Mouse (Mus musculus) lung, adult 18-20 months (tissue): ENCODE measurements around the gene Slc29a4.

Source experiments
- DNase-seq, 2 experiments: peaks; one replicate each; pipeline ENCODE4 v3.0.0; 2022; ENCODE audit warnings: mixed read lengths in 2 of 2

Gene Slc29a4

DNA sequence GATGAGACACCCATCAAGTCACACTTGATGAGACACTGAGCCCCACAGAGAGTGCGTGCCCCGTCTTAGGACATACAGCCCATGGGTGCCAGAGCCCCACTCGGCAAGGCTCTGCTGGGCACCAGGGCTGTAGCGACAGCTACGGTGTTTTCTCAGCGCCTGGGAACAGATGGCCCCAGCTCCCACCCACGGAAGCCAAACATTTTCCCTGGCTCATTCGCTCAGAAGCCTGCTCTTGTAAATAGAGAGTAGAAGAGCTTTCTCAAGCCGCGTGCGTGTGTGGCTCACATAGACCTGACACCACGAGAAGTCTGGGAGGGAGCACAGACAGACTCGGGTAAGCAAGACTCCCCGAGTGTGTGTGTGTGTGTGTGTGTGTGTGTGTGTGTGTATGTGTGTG, at the start of gene Slc29a4:
TSS of gene Slc29a4 (plus strand) at position 265 of the 400 bp plus-strand sequence.
- DNase-seq, result no peak

DNA sequence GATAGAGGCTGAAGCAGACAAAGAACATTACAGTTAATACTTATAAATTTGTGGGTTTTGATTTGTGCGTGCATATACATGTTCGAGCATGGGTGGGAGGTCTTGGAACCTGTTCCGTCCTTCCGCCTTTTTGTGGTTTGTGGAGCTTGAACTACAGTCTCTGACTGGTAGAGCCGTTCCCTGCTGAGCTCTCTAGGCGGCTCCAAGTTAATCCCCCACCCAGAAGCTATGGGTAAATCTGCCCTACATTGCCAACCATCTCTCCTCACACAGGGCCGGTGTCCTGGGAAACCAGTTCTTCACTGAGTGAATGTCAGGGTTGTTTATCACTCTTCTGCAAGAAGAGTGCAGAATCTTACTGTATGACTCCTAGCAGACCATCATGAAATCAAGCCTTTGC, 44.1 kb upstream of the Slc29a4 start:
- no peak for DNase-seq

DNA sequence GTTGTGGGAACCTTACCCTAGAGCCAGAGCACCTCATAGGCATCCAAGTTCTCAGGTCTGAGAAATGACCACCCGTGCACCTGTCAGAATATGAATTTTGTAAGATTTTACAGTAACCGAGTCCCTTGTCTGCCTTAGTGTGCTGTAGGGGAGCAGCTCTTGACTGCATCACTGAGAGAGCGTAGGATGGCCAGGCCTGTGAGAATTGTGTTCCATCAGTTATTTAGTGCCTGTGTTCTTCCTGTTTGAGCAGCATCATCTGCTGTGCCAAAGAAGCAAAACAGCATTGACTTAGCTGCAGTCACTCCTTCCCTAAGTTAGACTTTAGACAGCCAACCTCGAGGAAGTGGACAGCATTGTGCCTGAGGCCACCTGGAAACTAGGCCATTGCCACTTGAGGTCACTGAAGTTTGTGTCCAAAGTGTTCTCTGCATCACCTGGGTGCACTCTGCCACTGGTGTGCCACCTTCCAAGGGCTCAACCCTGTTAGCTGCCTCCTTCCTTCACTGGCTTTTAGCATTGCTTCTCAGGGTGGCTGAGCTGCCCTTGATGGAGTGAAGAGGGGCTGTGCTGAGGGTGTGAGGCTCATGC, 42.8 kb upstream of the Slc29a4 start:
- DNase-seq, result no peak

DNA sequence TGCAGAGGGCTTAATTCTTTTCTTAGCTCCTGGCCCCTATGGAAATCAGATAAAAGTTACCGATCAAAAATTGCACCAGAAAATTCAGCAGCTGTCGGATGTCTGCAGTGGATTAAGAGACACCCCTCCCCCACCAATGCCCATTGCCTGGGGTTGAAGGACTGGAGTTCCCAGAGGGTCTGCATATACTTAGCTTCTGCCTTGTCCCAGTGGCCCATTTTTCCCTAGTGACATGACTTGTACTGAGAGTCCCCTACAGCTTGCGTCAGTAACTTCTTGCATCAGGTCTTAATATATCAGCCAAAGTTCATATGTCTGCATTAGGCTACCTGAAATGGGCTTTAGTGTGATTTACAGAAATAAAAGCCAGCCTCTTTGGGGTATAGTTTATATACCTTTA, 41.9 kb upstream of the Slc29a4 start:
- DNase-seq, result no peak

DNA sequence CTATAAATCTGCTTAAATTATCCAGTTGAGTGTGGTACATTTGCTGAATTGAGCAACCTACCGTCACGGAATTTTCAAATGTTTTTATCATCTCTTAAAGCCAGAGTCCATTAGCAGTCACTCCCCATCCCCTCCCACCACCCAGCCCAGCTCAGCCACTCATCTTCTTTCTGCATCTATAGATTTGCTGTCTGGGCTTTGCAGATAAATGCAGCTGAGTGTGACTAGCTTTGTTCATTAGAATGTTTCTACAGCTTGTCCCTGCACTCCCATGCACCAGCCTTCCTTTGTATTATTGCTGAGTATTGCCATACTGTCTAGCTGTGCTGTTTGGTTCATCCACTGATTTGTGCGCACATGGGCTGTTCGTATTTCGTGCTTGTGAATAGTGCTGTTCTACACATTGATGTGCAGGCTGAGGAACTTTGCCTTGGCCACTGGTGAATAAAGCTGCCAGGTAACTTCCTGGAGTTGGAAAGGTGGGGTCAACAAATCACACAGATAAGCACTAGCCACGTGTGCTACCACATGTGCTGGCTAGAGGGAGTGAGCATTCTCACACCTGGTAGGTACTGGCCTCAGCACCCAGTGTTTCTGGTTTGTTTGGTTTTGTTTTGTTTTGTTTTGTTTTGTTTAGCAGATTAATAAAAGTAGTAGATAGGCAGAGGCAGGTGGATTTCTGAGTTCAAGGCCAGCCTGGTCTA, 41.4 kb upstream of the Slc29a4 start:
- DNase-seq, result no peak

DNA sequence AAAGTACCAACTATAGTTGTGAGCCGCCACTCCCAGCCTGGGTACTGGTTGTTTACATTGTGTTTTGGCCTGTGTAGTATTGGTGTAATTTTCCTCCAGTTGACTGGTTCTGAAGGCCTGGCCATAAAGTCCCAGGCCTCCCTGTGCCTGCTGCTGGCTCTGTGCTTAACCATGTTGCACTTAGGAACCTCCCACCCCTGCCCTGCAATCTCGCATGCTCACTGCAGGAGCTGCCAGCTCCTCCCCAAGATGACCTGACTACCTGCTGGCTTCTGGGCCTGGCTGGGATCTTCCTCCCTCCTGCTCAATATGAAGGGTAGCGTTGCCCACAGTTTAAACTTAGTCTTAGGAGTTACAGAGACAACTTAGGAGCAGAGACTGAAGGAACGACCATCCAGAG, 40.0 kb upstream of the Slc29a4 start:
- DNase-seq, result no peak

DNA sequence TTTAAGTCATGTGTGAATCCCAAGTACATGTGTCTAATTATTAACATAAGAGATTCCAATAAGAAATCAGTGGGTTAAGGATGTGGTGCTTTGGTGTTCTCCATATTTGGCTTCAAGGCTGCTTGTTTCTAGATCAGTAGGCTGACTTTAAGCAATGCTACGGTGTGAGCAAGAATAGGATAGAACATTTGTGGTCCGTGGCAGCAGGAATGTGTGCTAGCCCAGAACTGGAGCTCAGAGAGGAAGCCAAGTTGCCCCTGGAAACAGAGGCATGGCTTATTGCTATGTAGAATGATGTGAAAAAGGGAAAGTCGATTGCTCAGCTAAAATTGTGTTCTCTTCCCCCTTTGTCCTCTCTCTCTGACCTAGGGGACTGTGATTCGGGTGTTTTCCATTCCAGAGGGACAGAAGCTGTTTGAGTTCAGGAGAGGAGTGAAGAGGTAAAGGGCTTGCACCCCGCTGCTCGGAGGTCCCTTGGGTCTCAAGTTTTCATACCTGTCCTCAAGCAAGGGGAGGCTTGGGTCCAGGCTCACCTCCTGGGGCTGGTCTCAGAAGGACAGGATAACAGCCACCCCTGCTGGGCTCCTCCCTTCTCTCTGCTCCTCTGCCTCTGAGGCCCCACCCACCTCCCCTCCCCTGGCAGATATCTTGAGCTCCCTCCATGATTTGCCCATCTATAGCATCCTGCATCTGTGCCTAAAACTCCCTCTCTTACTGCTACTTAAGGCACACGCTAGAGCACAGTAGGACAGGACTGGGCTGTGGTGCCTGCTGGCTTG, 31.5 kb upstream of the Slc29a4 start:
- DNase-seq, result no peak

DNA sequence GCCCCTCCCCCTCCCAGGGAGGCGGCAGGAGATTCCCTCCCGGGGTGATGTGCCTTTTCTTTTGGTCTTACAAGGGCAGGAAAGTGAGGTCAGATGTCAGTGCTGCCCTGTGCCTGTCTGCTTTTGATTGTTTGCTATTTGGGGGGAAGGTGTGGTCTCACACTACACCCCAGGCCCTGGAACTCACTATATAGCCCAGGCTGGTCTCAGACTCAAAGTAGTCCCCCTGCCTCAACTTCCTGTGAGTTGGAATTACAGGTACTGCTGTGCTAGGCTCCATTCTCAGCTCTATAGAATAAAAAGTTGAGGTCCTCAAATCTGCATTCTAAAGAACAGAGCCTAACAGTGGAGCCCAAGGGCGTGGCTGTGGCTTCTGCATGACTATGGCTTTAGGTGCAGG, 24.4 kb upstream of the Slc29a4 start:
- DNase-seq, result no peak

DNA sequence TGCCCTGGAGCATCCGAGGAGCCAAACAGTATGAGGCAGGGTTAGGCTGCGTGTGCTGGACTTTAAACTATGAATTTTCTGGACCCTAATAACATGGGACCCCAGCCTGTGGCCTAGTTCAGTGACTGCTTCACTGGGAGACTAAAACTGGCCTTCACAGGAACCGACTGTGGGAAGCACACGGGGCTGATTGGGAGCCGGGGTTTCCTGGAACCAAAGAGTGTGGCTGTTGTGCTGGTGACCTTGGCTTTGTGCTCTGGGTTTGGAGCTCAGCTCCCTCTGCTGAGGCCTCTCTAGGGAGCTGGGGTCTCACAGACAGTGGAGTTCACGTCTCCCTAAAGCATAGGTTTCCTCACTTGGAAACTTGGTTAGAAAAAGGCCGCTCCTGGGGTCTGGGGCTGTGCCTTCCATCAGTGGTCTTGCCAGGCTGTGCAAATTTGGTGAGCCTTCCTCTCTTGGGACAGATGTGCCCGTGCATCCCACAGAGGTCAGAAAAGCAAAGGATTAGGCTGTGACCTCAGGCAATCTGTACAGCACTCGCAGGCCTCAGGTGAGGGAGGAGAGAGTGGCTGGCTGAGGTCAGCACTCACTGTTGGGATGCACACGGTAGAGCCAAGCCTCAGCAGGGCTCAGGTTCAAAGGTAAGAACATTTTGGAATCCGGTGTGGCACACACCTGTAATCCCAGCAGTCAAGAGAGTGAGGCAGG, 23.6 kb upstream of the Slc29a4 start:
- DNase-seq, result no peak

DNA sequence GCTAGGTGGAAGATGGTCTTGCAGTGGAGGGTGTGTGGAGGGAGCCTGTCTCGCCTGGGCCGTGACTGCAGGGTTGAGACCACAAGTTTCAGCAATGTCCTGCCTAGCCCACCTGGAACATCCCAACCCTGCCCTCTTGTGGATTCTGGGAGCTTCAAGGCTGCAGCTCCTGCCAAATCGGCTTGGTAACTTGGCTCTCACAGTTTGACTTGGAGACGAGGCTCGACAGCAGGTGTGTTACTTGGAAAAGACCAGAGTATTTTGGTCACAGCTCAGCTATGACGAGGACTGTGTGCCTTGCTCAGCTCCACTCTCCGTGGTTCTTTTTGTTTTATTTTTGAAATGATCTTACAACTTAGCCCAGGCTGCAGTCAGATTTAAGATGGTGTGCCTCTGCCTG, 22.6 kb upstream of the Slc29a4 start:
- no peak for DNase-seq

DNA sequence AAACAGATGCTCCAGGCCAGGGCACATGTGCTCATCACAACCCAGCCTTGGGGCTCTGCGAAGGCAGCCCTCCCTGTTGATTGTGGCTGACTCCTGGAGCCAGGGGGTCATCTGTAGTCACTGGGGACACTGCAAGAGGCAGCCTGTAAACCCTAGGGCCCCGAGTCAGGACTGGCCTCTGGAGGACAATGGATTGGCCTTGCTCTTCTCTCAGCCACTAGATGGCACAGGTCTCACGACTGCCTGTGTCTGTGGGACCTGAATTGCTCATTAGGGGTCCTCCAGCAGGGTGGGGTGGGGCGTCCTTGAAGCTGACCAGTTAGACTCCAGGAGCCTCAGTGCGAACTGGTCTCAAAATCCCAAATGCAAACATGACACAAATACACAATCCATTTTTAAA, 19.2 kb upstream of the Slc29a4 start:
- no peak for DNase-seq

DNA sequence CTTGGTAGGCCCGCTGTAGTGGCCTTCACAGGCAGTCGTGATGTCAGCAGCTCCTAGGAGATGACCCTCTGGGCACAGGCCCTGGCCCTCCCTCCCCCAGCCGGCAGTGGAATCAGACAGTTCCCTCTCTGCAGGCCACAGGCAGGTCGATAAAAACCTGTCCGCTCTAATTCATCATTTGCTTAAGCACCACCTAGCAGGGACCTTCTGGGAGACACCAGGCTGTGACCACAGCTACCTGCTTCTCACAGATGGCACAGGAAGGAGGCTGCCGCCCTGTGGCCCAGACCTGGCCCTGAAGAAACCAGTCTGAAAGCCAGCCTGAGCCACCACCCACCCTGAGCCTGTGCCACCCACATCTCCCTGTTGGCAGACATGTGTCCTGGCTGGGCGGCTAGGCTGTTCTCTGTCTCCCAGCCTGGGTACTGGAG, 14.2 kb upstream of the Slc29a4 start:
- DNase-seq, result no peak

DNA sequence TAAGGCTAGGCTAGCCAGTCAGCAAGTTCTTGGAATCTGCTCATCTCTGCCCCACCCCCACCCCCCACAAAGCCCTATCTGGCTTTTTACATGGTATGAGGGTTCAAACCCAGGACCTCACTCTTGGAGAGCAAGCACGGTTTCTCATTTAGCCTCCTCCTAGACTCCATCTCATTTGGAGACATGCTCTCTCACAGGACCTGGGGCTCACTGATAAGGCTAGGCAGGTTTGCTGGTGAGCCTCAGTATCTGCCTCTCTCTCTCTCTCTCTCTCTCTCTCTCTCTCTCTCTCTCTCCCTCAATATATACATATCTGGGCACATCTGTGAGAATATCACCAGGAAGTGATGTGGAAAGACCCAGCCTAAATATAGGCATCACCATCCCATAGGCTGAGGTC, 13.2 kb upstream of the Slc29a4 start:
- no peak for DNase-seq

DNA sequence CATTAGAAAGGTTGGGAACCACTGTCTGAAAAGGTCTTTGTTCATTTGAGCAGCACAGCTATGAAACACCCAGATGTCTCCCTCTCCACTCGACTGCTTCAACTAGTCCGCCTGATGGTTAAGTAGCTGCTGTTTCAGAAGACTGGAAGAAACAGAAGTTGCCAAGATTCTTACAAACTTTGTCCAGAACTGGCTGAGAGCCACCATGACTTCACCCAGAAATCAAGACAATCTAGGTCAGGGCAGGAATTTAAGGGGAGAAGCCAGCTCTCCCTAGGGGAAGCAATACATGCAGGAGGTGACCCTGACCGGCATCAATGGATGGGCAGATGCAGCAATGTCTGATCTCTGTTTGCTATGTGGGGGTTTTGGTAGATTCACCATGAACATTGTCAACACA, 10.4 kb upstream of the Slc29a4 start:
- no peak for DNase-seq

DNA sequence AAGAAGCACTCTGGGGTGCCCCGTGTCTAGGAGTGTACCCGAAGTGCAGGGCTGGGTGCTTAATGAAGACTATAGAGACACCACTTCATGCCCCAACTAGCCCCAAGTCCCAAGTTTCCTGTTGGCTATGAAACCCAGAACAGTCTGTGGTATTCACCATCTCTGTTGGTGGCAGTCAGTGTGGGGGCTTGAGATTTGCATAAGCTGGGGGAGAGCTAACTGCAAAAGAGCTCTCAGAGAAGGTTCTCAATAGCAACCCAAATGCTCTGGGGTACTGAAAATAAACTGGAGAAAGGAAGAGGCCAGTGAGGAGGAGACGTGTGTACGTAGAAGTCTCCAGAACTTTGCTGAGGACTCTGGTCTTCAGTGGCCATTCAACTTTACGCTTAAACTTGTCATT, 9.8 kb upstream of the Slc29a4 start:
- DNase-seq, result no peak

DNA sequence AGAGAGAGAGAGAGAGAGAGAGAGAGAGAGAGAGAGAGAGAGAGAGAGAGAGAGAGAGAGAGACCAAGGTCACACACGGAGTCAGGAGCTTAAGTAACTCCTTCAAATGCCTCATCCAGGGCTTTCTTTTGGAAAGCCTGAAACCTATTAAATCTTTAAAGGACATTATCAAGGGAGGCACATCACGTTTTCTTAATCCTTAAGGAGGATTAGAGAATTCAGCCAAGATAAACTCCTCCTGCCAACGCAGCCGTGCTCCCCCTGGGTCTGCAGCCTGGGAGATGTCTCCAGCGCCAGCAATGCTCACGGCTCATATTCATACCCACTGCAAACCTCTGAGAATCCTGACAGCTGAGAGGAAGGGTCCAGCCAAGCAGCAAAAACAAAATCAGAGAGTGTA, 3.4 kb upstream of the Slc29a4 start:
- DNase-seq, result no peak

DNA sequence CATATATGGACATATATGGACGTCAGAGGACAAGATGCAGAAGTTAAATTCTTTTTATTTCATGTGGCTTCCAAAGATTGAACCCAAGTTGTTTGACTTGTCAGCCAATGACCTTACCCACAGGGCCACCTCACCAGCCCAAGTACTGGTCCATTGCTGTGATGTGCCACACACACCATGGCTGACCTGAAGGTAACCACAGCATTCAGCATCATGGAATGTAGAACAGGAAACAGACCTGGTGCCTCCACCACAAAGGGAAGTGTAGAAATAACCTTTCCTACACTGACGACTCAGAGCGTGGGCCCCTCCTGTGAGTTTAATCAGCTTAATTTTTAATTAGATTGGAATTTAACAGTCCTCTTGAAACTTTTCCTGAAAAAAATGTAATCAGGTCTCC, 2.0 kb upstream of the Slc29a4 start:
- DNase-seq, result no peak

DNA sequence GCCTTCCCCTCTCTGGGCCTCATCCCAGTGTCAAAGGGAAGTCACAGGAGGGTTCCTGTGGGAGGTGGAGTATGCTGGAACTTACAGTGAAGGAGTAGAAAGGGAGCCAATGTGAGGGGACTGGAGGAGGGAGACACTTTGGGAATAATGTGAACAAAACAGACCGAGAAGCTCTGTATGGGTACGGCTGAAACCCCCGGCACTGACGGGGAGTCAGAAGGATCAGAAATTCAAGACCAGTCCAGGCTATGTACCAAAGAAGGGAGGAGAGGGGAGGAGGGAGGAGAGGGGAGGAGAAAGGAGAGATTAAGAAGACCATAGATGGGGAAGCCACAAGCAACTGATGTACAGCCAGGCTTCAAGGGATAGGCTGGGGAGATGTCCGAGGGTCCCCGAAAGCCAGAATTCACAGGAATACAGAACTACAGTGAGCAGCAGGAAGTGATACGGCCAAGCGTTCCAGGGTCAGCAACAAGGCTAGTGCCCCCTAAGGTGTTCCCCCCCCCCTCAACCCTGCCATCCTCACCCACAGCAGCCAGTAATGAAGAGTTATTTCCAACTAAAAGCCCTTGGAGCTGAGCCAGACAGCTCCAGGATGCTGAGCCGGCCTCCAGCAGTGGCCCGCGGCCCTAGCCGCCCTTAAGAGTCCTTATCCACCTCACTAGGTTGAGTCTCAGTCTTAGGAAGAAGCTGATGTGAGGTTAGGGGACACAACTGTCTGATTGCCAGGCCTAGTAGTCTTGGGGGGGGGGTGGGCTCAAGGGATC, 842 bp downstream of the Slc29a4 start:
- no peak for DNase-seq

DNA sequence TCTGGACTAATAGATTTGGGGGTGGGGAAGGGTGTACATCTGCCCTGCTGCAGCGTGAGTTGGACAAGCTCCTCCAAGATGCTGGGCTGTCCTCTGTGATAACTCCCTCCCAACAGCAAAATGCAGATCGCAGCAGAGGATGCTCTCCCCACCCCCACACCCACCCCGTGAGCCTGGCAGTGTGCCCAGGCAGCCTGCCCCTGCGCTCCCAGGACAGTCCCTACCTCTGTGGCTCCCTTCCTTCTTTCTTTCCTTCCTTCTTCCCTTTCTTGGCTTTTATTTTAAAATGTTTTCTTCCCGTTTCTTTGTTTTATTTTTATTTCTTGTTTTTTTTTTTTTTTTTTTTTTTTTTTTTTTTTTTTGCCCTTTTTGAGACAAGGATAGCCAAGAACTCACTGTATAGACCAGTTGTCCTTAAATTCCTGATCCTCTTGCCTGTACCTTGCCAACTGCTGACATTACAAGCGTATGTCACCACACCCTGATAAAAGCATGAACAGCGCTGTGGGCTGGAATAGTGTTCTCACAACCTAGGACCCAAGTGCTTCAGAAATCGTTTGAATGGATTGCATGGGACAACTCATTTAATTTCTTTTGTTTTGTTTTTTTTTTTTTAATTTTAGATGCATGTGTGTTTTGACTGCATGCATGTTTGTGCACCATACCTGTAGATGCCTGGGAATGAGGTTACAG, 1.6 kb downstream of the Slc29a4 start:
- no peak for DNase-seq

DNA sequence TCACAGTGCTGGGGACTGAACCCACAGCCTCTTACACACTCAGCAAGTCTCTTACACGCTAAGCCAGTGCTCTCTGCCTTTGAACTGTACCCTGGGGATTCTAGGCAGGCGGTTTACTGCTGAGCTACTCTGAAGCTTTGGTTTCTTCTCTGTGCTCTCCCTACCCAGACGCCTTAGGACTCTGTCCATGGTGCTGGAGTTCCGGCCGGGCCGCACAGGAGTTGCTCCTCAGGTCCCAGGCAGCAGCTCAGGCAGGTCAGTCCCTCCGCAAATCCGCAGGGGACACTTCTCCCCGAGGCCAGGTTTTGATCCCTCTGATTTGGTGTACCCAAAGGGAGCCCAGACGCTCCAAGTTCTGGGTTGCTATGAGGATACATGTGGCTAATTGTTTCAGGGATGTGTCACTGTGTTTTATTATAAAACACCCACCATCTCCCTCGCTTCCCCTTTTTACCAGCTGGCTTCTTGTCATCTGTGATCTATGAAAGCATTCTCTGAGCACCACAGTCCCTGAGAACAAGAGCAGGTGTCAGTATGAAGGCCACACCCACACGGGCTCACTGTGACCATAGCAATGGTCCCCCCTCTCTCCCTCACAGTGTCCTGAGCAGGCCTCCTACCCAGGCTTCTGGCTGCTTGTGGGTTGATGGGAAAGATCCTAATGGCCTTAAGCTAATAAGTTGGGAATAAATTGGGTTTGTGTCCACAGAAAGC, 2.5 kb downstream of the Slc29a4 start:
- DNase-seq, result peak in 1 of 2 experiments; percentile 15

DNA sequence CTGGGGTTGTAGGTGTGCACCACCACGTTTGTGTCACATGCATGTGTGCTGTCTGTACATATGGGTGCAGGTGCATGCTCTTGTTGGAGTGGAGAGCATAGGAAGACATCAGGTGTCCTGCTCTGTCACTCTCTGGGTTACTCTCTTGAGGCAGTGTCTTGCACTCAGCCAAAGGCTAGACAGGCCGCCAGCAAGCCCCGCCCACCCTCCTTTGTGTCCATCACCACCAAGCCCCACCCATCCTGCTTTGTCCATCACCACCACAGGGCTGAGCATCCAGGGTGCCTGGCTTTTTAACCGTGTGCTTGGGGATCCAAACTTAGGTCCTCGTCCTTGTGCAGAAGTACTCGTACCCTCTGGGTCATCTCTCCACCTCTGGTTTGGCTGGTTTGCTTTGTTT, 3.9 kb downstream of the Slc29a4 start:
- no peak for DNase-seq
